In genomic region chr17:24530361-24531050, GRCm38 (mm10) we compare ENCODE assay signal across 8 mouse cellular contexts. TPM values are rescaled to one million over a fixed set of nuclear protein-coding genes. Genes with fewer than 3 reads are reported as not detected.
DNase-seq lines count a peak whose midpoint lies in the region; ATAC-seq and TF ChIP-seq lines count a peak whose summit lies in the region.

No protein-coding gene starts in this region.

- no peak for ATAC-seq in forebrain, embryonic 13.5 days
- no peak for ATAC-seq in liver, embryonic 14.5 days (ENCODE audit: insufficient read depth)

- 36% methylated on average over 8 of the region's 8 CpGs for WGBS in heart, embryonic 10.5 days
- 25% methylated on average over 8 of the region's 8 CpGs for WGBS in forebrain, embryonic 13.5 days
- WGBS in liver, embryonic 14.5 days (ENCODE audit: insufficient replicate concordance): 20% methylated on average over 8 of the region's 8 CpGs

- H3K9me3 ChIP-seq in heart, embryonic 10.5 days: no peaks in the 10 kb centered on the region
- H3K9me3 ChIP-seq in E14TG2a.4 (ENCODE audit: low read length): no peaks in the 10 kb centered on the region
- no peaks in the 10 kb centered on the region for H3K9me3 ChIP-seq in forebrain, embryonic 13.5 days (replicated peaks)
- H3K9me3 ChIP-seq in liver, embryonic 14.5 days (ENCODE audit: control insufficient read depth, low read length): no peaks in the 10 kb centered on the region

- H3K36me3 ChIP-seq in heart, embryonic 10.5 days: peaks cover 24% of the 10 kb centered on the region
- peaks cover 47% of the 10 kb centered on the region for H3K36me3 ChIP-seq in E14TG2a.4 (ENCODE audit: insufficient read depth, low read length)
- H3K36me3 ChIP-seq in forebrain, embryonic 13.5 days (ENCODE audit: poor library complexity, severe bottlenecking): peaks cover 17% of the 10 kb centered on the region
- no peaks in the 10 kb centered on the region; the same call in 1 of the 2 replicates for H3K36me3 ChIP-seq in liver, embryonic 14.5 days (replicated peaks; ENCODE audit: control insufficient read depth, insufficient read depth, low read depth)

- H3K27ac ChIP-seq in heart, embryonic 10.5 days: peak overlapping the region; percentile 88; the same call in 1 of the 2 replicates
- H3K27ac ChIP-seq in forebrain, embryonic 13.5 days: no peak overlapping the region
- H3K27ac ChIP-seq in liver, embryonic 14.5 days: peak overlapping the region; percentile 12; the same call in 1 of the 2 replicates

- 0 out of 2 replicates have a peak, but pooled peaks have one; percentile 22 for TF ChIP-seq CTCF in E14TG2a.4 (conservative IDR thresholded peaks at IDR 0.05; ENCODE audit: low read length)
- peak; percentile 42 for TF ChIP-seq CTCF in liver, embryonic 14.5 days (IDR thresholded peaks at IDR 0.05; ENCODE audit: low read depth)

- no peak for TF ChIP-seq EP300 in liver, embryonic 14.5 days (IDR thresholded peaks at IDR 0.05; ENCODE audit: low read depth)

- H3K4me1 ChIP-seq in heart, embryonic 10.5 days: peaks cover 60% of the 10 kb centered on the region
- H3K4me1 ChIP-seq in E14TG2a.4 (replicated peaks; ENCODE audit: low read depth, low read length): peaks cover 63% of the 10 kb centered on the region
- peaks cover 70% of the 10 kb centered on the region for H3K4me1 ChIP-seq in forebrain, embryonic 13.5 days
- peaks cover 18 to 36% of the 10 kb centered on the region in 2 experiments for H3K4me1 ChIP-seq in liver, embryonic 14.5 days (replicated peaks; ENCODE audit: control insufficient read depth in 2 of 2, insufficient read depth in 2 of 2, low read length in 1 of 2)

- peak overlapping the region; percentile 92; the same call in 1 of the 2 replicates for H3K4me3 ChIP-seq in heart, embryonic 10.5 days
- H3K4me3 ChIP-seq in E14TG2a.4 (replicated peaks; ENCODE audit: low read length): peak overlapping the region; percentile 96
- H3K4me3 ChIP-seq in forebrain, embryonic 13.5 days: peak overlapping the region; percentile 87; the same call in 1 of the 2 replicates
- peak overlapping the region; percentile 84 to 93; a peak in 2 of 4 replicates for H3K4me3 ChIP-seq in liver, embryonic 14.5 days (ENCODE audit: insufficient read depth in 1 of 2, low read depth in 2 of 2, low read length in 2 of 2)

- peak overlapping the region; percentile 85 for H3K9ac ChIP-seq in forebrain, embryonic 13.5 days
- H3K9ac ChIP-seq in liver, embryonic 14.5 days (replicated peaks): no peak overlapping the region

- no peak for DNase-seq in heart, embryonic 10.5 days (ENCODE audit: low spot score)
- DNase-seq in heart, postnatal 4 days: no peak
- no peak for DNase-seq in liver, embryonic 14.5 days (ENCODE audit: low read depth in 3 of 3, low spot score in 3 of 3)
- no peak for DNase-seq in gastrocnemius, postnatal 4 days (ENCODE audit: low spot score in 2 of 2)
- DNase-seq in gastrocnemius, adult 18-20 months (ENCODE audit: low spot score): no peak
- DNase-seq in urinary bladder, postnatal 10 days (ENCODE audit: low spot score): no peak

- 0 out of 2 replicates have a peak, but pooled peaks cover 8% of the 10 kb centered on the region for H3K27me3 ChIP-seq in heart, embryonic 10.5 days (ENCODE audit: insufficient read depth, poor library complexity, severe bottlenecking)
- no peaks in the 10 kb centered on the region for H3K27me3 ChIP-seq in E14TG2a.4 (ENCODE audit: insufficient read depth, low read length)
- H3K27me3 ChIP-seq in forebrain, embryonic 13.5 days: no peaks in the 10 kb centered on the region
- H3K27me3 ChIP-seq in liver, embryonic 14.5 days (ENCODE audit: control insufficient read depth, insufficient read depth, low read length): no peaks in the 10 kb centered on the region

- H3K4me2 ChIP-seq in forebrain, embryonic 13.5 days: peak overlapping the region; percentile 82
- H3K4me2 ChIP-seq in liver, embryonic 14.5 days (ENCODE audit: low read depth): peak overlapping the region; percentile 94

RNA-seq across cellular contexts. Expression of gene Traf7, which starts 2.8 kb away (rescaled TPM):
- polyA plus RNA-seq in heart, embryonic 10.5 days (2016; fragmentation: Nextera tagmentation; extraction: Ambion mirVana): 93.5 and 95.9 TPM in 2 replicates
- 100 to 1,000 TPM in 1 of 2 experiments, 10 to 100 TPM in 1; 97.6 to 106 TPM for total RNA-seq in heart, postnatal 4 days (2021)
- 97.1 and 109 TPM in 2 replicates for polyA plus RNA-seq in forebrain, embryonic 13.5 days (2015; fragmentation: Nextera tagmentation; extraction: Ambion mirVana)
- 55.4 and 64.2 TPM in 2 replicates for polyA plus RNA-seq in liver, embryonic 14.5 days (2012; rRNA removed)
- 25.6 and 29.4 TPM in 2 replicates for polyA plus RNA-seq in liver, embryonic 14.5 days (2014; fragmentation: Nextera tagmentation; extraction: Ambion mirVana)
- 10 to 100 TPM; 80.8 to 86.3 TPM for total RNA-seq in gastrocnemius, postnatal 4 days (2021)
- total RNA-seq in gastrocnemius, adult 18-20 months (2021): 10 to 100 TPM; 25.7 to 29.7 TPM

RNA-seq across cellular contexts. Expression of gene Rab26, which starts 3.5 kb away (rescaled TPM):
- 1.3 and 2.3 TPM in 2 replicates for polyA plus RNA-seq in heart, embryonic 10.5 days (2016; fragmentation: Nextera tagmentation; extraction: Ambion mirVana)
- total RNA-seq in heart, postnatal 4 days (2021): under 1 TPM; 0.27 to 0.38 TPM
- polyA plus RNA-seq in forebrain, embryonic 13.5 days (2015; fragmentation: Nextera tagmentation; extraction: Ambion mirVana): 3.7 and 4.1 TPM in 2 replicates
- 0.21 and 0.28 TPM in 2 replicates for polyA plus RNA-seq in liver, embryonic 14.5 days (2012; rRNA removed)
- polyA plus RNA-seq in liver, embryonic 14.5 days (2014; fragmentation: Nextera tagmentation; extraction: Ambion mirVana): 0.95 and 1.0 TPM in 2 replicates
- total RNA-seq in gastrocnemius, postnatal 4 days (2021): under 1 TPM; 0.52 to 0.64 TPM
- not detected for total RNA-seq in gastrocnemius, adult 18-20 months (2021)

RNA-seq across cellular contexts. Expression of gene Pkd1, which starts 19.1 kb away (rescaled TPM):
- 12.3 and 13.9 TPM in 2 replicates for polyA plus RNA-seq in heart, embryonic 10.5 days (2016; fragmentation: Nextera tagmentation; extraction: Ambion mirVana)
- 10 to 100 TPM; 50.1 to 52.6 TPM for total RNA-seq in heart, postnatal 4 days (2021)
- polyA plus RNA-seq in forebrain, embryonic 13.5 days (2015; fragmentation: Nextera tagmentation; extraction: Ambion mirVana): 11.9 and 16.9 TPM in 2 replicates
- polyA plus RNA-seq in liver, embryonic 14.5 days (2012; rRNA removed): 3.4 and 4.0 TPM in 2 replicates
- 1.8 and 2.9 TPM in 2 replicates for polyA plus RNA-seq in liver, embryonic 14.5 days (2014; fragmentation: Nextera tagmentation; extraction: Ambion mirVana)
- total RNA-seq in gastrocnemius, postnatal 4 days (2021): 10 to 100 TPM; 60.5 to 66.7 TPM
- 10 to 100 TPM; 12.8 to 21.4 TPM for total RNA-seq in gastrocnemius, adult 18-20 months (2021)

RNA-seq across cellular contexts. Expression of gene Caskin1, which starts 42.1 kb away (rescaled TPM):
- polyA plus RNA-seq in heart, embryonic 10.5 days (2016; fragmentation: Nextera tagmentation; extraction: Ambion mirVana): 0.71 and 1.4 TPM in 2 replicates
- total RNA-seq in heart, postnatal 4 days (2021): under 1 TPM; 0.34 to 0.91 TPM
- polyA plus RNA-seq in forebrain, embryonic 13.5 days (2015; fragmentation: Nextera tagmentation; extraction: Ambion mirVana): 15.0 and 16.7 TPM in 2 replicates
- 0.09 and 0.11 TPM in 2 replicates for polyA plus RNA-seq in liver, embryonic 14.5 days (2012; rRNA removed)
- polyA plus RNA-seq in liver, embryonic 14.5 days (2014; fragmentation: Nextera tagmentation; extraction: Ambion mirVana): 0.08 TPM in 2 replicates
- total RNA-seq in gastrocnemius, postnatal 4 days (2021): 1 to 10 TPM; 1.6 TPM
- total RNA-seq in gastrocnemius, adult 18-20 months (2021): under 1 TPM; 0.09 to 0.17 TPM

RNA-seq across cellular contexts. Expression of gene Mlst8, which starts 51.6 kb away (rescaled TPM):
- polyA plus RNA-seq in heart, embryonic 10.5 days (2016; fragmentation: Nextera tagmentation; extraction: Ambion mirVana): 22.3 and 22.7 TPM in 2 replicates
- total RNA-seq in heart, postnatal 4 days (2021): 10 to 100 TPM; 14.9 to 16.3 TPM
- 33.9 and 39.1 TPM in 2 replicates for polyA plus RNA-seq in forebrain, embryonic 13.5 days (2015; fragmentation: Nextera tagmentation; extraction: Ambion mirVana)
- 13.5 and 18.5 TPM in 2 replicates for polyA plus RNA-seq in liver, embryonic 14.5 days (2012; rRNA removed)
- polyA plus RNA-seq in liver, embryonic 14.5 days (2014; fragmentation: Nextera tagmentation; extraction: Ambion mirVana): 9.6 and 11.2 TPM in 2 replicates
- 10 to 100 TPM; 12.4 to 16.8 TPM for total RNA-seq in gastrocnemius, postnatal 4 days (2021)
- total RNA-seq in gastrocnemius, adult 18-20 months (2021): 10 to 100 TPM in 1 of 2 experiments, 1 to 10 TPM in 1; 9.9 to 11.1 TPM
